Mouse (Mus musculus) layer of hippocampus, postnatal 25 days (tissue): ENCODE measurements at regions not wholly inside any gene's neighbourhood (a gene's known extent, or its start where the extent isn't known, plus 50 kb on each side); places are given as distances from the start of the nearest gene placed in this dataset.

Experiments used
- DNase-seq, 2 experiments: peaks; one replicate each; pipeline ENCODE4 v3.0.0; 2022; ENCODE audit warnings: mixed read lengths in 2 of 2, low spot score in 1 of 2; ENCODE audit errors: extremely low spot score in 1 of 2

DNA sequence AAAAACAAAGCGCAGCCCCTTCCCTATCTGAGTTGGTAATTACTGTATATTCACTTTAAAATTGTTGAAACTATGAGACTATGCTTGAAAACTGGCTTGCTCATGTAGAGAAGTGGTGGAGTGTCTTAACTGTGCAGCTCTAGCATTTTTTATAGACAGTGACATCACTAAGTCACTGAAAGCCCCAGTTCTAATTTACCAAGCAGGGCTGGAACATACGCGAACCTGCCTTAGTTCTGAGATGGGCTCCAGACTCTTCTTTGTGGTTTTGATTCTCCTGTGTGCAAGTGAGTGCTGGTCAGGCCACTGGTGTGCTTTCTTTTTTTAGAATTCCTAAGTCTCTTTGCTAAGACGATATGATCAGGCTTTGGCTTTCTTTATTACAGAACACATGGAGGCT is 94.6 kb upstream of the 2210010C04Rik start:
- DNase-seq, result no peak

DNA sequence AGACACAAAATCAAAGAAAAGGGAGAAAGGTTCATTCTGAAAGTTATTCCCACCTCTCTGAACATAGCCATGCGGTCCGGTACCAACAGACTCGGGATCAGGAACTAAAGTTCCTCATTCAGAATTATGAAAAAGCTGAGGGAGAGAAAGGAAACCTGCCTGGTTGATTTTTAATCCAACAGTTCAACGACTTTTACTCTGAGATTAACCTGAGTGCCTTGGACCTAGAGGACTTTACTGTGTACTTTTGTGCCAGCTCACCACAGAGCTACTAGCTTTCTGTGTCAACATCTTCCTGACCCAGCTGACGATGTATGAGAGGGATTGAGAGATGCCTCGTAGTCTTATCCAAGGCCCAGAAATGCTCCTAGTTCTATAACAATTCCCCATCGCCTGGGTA is 92.5 kb upstream of the 2210010C04Rik start:
- DNase-seq, result no peak

DNA sequence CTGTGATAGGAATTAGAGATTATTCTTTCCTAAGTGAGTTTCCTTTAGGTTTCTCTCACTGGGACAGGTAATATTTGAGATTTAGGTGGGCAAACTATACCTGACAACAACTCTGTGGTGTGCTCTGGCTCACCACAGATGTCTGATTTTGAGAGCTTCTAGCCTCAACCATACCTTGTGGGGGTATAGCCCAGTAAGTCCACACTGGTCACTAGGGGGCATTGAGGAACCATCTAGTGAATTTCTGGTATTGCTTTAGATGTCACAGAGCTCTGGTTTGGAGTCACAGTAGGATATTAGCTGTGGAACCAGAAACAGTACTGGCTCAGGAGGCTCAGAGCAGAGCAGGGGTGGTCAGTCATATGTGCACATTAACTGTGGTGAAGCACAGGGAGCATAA is 91.5 kb upstream of the 2210010C04Rik start:
- no peak for DNase-seq

- DNase-seq, result no peak
These were observed 86.3 kb upstream of the 2210010C04Rik start for GRCm38 (mm10) chr6:41121641-41122040.

- no peak for DNase-seq
These were observed 83.9 kb upstream of the 2210010C04Rik start for GRCm38 (mm10) chr6:41119176-41119575.

DNA sequence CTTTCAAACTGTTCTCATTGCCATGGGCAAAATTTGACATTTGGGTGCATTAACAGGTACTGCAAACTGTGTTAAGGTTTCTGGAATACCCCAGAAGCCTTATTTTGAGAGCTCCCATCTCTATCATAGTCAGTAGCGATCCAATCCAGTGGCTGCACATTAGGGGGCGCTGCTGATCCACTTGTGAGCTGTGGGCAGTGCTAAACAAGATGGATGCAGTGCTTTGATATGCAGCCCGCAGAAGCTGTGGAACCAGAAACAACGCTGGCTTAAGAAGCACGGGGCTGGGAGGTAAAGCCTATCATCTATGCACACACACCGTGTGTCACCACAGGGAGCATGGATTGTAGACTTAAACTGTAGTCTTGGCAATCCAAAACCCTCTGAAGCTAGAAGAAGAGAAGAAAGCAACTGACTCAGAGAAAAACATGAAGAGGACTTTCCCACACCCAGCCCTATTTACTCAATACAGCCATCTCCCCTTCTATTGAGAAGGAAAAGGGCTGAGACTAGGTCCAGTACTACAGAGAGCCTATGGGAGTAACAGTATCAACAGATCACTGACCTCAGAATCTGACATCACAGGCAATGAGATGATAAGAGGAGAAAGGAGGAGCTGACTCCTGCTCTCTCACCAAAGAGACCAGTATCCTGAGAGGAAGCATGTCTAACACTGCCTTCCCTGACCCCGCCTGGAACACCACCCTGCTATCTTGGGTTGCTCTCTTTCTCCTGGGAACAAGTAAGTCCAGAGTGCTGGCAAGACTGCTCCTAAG is 83.1 kb upstream of the 2210010C04Rik start:
- peak; percentile 16 to 70 for DNase-seq

DNA sequence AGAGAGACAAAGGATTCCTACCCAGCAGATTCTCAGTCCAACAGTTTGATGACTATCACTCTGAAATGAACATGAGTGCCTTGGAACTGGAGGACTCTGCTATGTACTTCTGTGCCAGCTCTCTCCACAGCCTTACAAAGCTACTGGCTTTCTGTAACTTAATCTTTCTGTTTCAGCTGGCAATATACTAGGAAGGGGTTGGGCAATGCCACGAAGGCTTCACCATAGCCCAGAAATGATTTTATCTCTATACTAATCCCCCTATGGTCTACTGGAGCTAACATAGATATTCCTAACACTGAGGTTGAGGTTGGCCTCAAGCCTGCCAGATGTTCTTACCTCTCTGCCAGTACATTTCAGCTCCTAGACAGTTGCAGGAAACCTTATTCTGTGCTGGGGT is 78.6 kb upstream of the 2210010C04Rik start:
- no peak for DNase-seq

DNA sequence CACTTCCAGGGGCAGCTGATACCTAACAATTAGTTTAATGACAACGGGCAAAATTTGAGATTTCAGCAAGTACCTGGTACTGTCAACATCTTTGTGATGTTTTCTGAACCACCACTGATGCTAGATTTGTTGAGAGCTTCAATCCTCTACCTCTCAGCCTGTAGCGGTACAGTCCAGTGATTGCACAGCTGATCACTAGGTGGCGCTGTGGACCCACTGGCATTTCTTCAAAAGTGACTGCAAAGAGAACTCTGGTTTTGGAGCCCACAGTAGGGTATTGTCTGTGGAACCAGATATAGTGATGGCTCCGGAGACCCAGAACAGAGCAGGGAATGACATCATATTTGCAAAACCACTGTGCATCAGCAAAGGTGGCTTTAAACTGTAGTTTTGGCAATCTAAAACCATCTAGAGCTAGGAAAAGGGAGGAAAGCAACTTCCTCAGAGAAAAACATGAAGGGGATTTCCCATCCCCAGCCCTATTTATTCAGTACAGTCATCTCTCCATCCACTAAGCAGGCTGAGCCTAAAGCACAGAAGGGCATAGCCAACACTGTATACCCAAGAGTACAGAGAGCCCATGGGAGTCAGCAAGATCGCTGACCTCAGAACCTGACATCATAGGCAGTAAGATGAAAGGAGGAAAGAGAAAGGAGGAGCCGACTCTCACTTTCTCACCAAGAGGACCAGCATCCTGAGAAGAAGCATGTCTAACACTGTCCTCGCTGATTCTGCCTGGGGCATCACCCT is 77.7 kb upstream of the 2210010C04Rik start:
- DNase-seq, result peak; percentile 25 to 74

DNA sequence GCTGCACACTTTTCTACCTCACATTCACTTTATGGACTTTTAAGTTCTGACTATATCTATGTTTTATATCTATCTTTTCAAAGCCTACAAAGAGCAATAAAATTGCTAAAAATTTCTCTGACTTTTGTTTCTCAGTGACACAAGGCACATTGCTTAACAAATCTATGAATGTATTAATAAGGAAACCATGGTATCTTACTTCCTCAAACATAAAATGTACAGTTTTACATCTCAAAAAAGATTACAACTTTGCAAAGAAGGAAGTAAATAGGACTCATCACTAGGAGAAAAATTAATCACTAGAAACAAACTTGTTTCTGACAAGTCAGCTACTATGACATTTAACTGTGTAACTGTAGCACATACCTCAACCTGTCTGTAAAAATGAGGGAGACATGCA is 76.5 kb upstream of the 2210010C04Rik start:
- no peak for DNase-seq

DNA sequence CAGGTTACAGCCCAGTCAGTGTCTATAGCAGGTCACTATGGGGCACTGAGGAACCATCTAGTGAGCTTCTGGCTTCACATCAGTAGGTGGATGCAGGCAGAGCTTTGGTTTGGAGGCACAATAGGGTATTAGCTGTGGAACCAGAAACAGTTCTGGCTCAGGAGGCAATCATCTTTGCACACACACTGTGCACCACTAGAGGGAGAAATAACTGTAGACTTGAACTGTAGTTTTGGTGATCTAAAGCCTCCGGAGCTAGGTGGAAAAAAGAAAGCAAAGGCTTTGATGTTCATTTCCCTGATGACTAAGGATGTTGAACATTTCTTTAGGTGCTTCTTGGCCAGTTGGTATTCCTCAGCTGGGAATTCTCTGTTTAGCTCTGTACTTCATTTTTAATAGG is 73.6 kb upstream of the 2210010C04Rik start:
- DNase-seq, result no peak

DNA sequence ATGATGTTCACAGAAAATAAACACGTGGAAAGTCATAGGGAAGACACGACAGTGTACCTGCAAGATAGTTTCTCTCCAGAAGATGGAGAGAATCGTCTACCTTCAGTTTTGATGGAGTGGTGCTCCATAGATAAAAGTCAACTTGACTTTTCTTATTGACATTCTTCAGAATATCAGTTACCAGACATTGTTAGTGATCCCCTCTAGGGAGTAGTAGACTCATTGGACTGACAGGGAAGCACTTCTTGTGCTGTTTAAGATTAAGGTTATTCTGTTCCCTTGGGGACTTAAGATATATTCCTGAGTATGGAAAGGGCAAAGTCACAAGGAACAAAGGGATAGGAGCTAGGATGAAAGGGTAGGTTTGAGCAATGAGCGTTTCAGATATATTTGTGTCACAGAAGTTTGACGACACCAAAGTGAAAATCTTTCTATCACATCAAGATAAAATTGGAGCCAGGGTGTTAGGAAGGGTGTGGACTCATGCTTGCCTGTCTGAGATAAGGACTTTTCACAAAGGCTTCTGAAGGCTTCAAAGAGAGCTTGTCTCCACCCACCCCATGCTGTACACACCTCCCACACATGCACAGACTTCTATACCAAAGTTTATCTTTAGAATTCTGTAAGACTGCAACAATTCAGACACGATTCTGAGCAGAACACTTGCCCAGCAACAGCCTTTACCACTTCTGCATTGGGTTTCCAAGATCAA is 68.5 kb upstream of the 2210010C04Rik start:
- DNase-seq, result no peak

DNA sequence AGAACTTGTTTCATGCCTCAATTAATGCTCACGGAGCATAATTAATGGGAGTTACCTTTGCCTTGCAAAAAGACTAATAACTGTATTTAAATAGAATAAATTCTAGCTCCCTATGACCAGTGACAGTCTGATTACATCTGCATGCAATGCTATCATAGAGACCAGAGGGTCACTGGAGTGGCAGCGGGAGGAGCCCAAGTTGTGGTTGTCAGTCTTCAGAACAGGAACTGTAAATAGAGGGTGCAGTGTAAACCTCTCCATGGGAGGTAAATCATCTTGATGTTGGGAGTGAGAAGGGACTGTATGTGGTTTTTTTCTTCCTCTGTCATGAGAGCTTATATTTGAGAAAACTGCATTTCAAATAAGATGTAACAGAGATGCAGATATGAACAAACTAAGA is 66.7 kb upstream of the 2210010C04Rik start:
- no peak for DNase-seq

DNA sequence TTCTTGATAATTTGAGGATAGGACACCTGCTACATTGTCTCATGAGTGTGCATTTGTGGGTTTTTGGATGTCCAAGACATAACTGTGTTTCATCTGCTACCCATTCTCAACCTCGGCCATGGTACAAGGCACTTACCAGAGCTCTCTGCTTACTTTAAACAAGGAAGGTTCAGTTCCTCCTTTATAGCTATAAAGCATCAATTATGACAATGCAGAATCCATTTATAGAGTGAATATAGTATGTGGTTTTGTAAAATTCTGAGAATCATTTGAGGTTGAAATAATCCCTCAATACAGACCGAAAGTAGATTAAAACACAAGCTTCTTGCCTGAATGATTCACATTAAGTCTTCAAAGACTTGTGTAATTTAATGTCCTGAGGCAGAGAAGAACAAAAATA is 64.9 kb upstream of the 2210010C04Rik start:
- no peak for DNase-seq

- DNase-seq, result peak in 1 of 2 experiments; percentile 10
These were observed 56.0 kb upstream of the 2210010C04Rik start for GRCm38 (mm10) chr6:41091177-41091829.
